Mouse (Mus musculus) layer of hippocampus, adult 2 months (tissue): Measurements from ENCODE around the gene Il21r. TPM values are rescaled to one million over a fixed set of nuclear protein-coding genes. Genes with fewer than 3 reads are reported as not detected.

Experiments
- DNase-seq, 2 experiments: peaks; one replicate each; pipeline ENCODE4 v3.0.0; 2022; ENCODE audit warnings: low spot score in 2 of 2
- H3K27ac ChIP-seq: fragments of 200-600 bp; 2 replicates; pipeline ENCODE4 v1.8.1; 2022
- H3K4me3 ChIP-seq: fragments of 200-600 bp; 2 replicates; pipeline ENCODE4 v1.8.1; 2022; ENCODE audit warnings: mild to moderate bottlenecking
- CTCF ChIP-seq: fragments of 200-600 bp; conservative IDR thresholded peaks from 2 replicates; pipeline ENCODE4 v1.8.1; 2022; ENCODE audit warnings: antibody characterized with exemption, mild to moderate bottlenecking, moderate library complexity
- total RNA-seq, 2 experiments: library from RNA; stranded (reverse); gene quantifications; 2 replicates each; pipeline ENCODE4 v1.2.3; 2021

The Il21r gene
- total RNA-seq, 2 experiments from 2014 or later: 0.98 to 1.00 TPM

- TF ChIP-seq CTCF: no peak
- no peak for DNase-seq
- Histone ChIP-seq H3K4me3 (no peak overlapping the region), H3K27ac (no peak overlapping the region)
Measured at GRCm38 (mm10) chr7:125563093-125563492, 40.1 kb upstream of the Il21r start.

DNA sequence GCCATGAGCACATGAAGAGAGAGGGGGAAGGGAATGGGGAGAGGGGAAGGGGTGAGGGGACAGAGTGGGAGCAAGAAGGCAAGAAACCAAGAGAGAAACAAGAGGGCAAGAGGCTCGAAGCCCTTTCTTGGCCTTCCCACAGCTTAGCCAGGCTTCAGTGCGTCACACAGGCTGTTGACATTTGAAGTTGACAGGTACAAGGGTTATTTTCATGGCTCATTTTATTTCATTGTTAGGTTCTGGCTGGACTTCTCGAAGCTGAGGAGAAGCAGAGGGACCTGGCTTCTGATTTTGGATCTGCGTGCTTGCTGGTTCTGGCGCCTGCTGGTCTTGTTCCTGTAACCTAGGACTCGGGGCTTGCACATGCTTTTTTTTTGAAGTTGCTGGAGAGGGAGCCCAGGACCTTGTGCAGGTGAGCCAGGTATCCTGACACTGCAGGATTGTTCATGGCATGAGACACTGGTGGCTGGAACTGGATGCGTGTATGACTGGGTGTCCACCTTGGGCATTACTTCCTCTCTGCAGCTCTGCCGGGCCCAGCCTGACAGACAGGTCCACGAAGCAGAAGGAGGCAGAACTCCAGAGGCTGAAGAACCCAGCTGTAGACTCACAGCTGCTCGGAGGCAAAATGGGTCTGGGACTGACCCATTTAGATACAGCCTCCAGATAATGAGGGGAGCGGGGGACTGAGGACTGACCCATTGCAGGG is 38.8 kb upstream of the Il21r start:
- H3K27ac ChIP-seq: no peak overlapping the region
- H3K4me3 ChIP-seq: no peak overlapping the region
- no peak for TF ChIP-seq CTCF
- DNase-seq: no peak

DNA sequence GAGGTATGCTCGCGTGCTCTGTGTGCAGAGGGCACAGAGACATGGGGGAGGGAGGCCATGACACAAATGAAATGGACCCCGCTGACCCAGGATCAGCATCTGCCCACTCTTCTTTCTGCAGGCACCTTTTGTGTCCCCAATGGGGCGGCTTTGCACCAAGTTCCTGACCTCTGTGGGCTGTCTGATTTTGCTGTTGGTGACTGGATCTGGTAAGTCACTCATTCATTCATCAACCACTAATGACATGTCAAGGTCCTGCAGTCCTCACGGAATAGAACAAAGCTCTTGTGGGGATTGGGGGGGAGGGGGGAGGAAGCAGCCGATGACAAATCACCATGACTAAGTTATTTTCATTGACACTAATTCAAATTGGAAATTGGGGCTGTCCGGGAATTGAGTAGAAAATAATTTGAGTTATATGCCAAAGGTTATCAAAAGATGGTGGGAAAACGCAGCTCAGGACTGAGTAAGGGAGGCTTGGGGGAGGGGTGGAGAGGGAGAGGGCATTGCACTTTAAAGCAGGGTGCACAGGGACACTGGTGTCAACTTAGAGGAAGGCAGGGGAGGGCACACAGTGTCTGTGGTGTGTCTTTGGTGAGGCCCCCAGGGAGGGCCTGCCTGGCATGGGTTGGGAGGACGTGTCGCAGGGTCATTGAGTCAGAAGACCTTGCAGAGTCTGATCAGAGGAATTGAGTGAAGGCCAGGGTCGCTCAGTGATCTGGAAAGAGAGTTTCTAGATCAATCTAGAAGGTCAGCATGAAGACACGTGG is 37.5 kb upstream of the Il21r start:
- no peak overlapping the region for H3K4me3 ChIP-seq
- TF ChIP-seq CTCF: no peak
- no peak overlapping the region for H3K27ac ChIP-seq
- DNase-seq: no peak

GRCm38 (mm10) chr7:125566420-125566819 is 36.8 kb upstream of the Il21r start:
- no peak for TF ChIP-seq CTCF
- Histone ChIP-seq H3K27ac (no peak overlapping the region), H3K4me3 (no peak overlapping the region)
- no peak for DNase-seq

DNA sequence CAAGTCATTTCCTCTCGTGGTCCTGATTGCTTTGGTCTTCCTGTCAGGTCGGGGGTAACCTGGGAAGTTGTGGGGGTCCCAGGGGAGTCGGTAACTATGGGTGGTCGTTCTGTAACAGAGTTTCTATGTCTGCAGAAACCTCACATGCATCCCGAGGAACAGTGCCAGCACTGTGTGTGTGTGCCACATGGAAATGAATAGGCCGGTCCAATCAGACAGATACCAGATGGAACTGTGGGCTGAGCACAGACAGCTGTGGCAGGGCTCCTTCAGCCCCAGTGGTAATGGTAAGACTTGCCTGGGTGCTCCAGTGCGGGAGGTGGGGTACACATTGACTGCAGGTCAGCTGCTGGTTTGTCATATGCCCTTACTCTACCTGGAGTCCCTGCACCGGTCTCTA is 34.3 kb upstream of the Il21r start:
- H3K4me3 ChIP-seq: no peak overlapping the region
- no peak for DNase-seq
- H3K27ac ChIP-seq: no peak overlapping the region
- no peak for TF ChIP-seq CTCF

- no peak for DNase-seq
- H3K4me3 ChIP-seq: no peak overlapping the region
- no peak overlapping the region for H3K27ac ChIP-seq
- no peak for TF ChIP-seq CTCF
Measured at GRCm38 (mm10) chr7:125571891-125572290, 31.3 kb upstream of the Il21r start.

DNA sequence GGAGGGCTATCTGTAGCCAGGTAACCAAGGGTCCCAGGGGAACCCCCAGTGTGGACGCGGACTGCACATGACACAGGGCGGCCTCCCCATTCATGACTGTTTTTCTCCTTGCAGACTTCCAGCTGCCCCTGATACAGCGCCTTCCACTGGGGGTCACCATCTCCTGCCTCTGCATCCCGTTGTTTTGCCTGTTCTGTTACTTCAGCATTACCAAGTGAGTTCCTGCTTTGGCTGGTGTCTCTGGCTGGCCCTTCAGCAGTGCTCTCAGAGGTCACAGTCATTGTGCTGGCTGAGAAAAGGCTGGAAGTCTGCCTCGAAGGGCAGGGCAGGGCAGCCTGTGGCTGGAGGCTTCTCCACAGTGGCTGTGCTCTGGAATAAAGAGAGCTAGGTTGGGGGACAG is 30.5 kb upstream of the Il21r start:
- Histone ChIP-seq H3K27ac (no peak overlapping the region), H3K4me3 (no peak overlapping the region)
- no peak for TF ChIP-seq CTCF
- DNase-seq: no peak

DNA sequence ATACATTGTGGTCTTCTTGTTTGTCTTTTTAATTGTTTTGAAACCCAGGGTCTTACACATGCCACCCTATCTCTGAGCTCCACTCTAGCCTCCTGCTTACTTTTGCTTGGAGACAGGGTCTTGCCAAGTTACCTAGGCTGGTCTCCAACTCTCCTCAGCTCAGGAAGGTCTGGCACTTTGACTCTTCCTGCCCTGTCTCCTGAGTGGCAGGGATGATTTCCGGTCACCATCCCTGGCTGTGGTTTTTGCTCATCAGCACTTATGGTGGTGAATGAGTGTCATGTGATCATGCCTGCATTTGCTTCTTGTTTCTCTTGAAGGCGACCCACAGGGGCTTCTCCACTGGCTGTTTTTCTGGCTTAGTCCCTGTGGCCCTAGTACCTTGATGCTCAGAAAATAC is 29.4 kb upstream of the Il21r start:
- DNase-seq: no peak
- Histone ChIP-seq H3K4me3 (no peak overlapping the region), H3K27ac (no peak overlapping the region)
- TF ChIP-seq CTCF: no peak

DNA sequence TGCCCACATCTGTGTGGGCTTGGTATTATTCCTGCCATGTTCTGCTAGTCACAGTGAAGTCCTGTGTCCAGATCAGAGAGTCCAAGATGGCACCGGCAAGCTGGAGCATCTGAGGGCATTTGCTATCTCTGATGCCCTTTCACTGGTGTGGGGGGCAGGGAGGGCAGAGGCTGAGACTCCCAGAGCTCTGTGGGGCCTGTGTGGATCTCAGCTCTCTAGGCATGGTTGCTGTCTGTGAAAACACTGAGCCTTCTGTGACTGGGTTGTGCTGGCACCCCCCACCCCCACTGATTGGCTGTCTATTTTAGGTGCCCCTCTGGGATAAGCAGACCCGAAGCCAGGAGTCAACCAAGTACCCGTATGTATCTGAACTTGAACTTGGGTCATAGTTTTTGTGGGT is 28.4 kb upstream of the Il21r start:
- no peak overlapping the region for H3K27ac ChIP-seq
- H3K4me3 ChIP-seq: no peak overlapping the region
- TF ChIP-seq CTCF: no peak
- DNase-seq: no peak

- no peak for TF ChIP-seq CTCF
- no peak for DNase-seq
- no peak overlapping the region for H3K4me3 ChIP-seq
- no peak overlapping the region for H3K27ac ChIP-seq
Measured at GRCm38 (mm10) chr7:125575738-125576540, 27.3 kb upstream of the Il21r start.

GRCm38 (mm10) chr7:125576982-125577381 is 26.2 kb upstream of the Il21r start:
- no peak overlapping the region for H3K27ac ChIP-seq
- no peak overlapping the region for H3K4me3 ChIP-seq
- TF ChIP-seq CTCF: no peak
- DNase-seq: no peak

DNA sequence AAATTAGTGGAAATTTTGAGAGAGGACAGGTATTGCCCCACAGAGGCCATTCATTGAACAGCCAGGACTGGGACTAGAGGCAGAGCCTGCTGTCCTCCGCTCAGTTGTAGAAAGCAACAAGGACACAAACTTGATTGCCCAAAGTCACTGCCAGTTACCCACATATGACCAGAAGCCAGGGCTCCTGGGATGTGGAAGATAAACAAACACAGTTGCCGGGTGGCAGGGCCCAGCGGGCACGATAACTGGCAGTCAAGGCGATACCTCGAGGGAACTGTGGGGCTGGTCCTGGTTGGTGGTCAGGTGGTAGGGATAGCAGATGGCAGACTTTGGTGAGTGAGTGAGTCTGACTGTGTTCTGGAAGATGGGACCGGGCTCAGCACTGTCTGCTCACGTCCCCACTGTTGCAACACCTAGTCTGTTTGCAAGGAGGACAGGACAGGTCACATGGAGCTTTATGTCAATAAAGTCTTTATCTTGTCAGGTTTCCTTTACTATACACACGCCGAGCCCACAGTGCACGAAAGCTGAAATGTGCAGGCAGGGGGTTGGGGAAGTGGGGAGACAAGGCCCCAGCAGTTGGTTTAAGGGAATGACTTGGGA is 25.6 kb upstream of the Il21r start:
- no peak overlapping the region for H3K27ac ChIP-seq
- no peak for DNase-seq
- TF ChIP-seq CTCF: no peak
- no peak overlapping the region for H3K4me3 ChIP-seq

DNA sequence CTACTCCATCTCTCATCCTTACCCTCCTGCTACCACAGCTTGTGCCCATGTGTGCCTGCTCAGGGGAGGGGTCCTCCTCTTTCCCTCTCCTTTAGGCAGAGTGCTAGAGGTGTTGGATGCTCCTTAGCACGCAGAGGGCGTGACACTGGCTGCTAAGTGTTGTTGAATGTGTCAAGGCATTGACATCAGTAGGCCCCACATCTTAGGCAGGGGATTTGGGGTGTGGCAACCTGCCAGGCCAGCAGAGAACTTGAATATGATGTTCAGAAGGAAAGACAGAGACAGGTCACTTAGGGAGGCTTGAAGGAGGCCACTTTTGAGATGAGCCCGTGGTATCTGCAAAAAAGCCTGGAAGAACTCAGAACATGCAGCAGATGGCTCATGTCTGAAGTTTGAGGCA is 25.1 kb upstream of the Il21r start:
- TF ChIP-seq CTCF: no peak
- H3K4me3 ChIP-seq: no peak overlapping the region
- no peak overlapping the region for H3K27ac ChIP-seq
- no peak for DNase-seq
